Mouse (Mus musculus): ENCODE results near the gene Lta. TPM values are rescaled to one million over a fixed set of nuclear protein-coding genes. Genes with fewer than 3 reads are reported as not detected.
"Not testable (repeated sequence)": the region's sequence is repeated elsewhere in the genome, so short reads cannot be mapped to it uniquely, and the experiment has no call there.

Gene Lta
- polyA plus RNA-seq, 1 experiment from 2014 or later: 0.07 TPM

DNA sequence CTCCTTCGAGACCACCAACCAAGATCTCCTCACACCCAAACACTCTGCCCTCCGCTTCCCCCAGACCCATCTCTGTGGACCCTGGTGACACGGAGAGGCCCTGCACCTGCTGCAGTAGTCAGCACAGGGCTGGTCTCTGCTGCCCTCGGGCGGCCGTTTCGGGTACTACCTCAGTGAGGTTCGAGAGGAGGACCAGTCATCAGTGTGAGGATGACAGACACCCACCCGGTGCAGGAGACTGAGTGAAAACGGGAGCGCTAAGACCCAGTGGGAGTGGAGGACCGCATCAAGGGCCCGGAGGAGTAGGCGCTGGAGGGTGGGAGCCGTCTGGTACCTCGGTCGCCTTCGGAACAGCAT is 31.2 kb upstream of the Lta start:
- Histone ChIP-seq H3K4me2 (peak overlapping the region; percentile 96), H3K27me3 (no peaks in the 10 kb centered on the region), H3K4me1 (replicated peaks) (peaks cover 62% of the 10 kb centered on the region), H3K9me3 (replicated peaks) (no peaks in the 10 kb centered on the region), H3K9ac (peak overlapping the region; percentile 91), H3K27ac (peak overlapping the region; percentile 94), H3K36me3 (peaks cover 6% of the 10 kb centered on the region), H3K4me3 (replicated peaks) (peak overlapping the region; percentile 78)
- 2% methylated on average over 18 of the region's 18 CpGs for WGBS (ENCODE audit: insufficient replicate concordance)
- ATAC-seq (ENCODE audit: low read depth) (peak; percentile 71), DNase-seq (peak; percentile 92)

DNA sequence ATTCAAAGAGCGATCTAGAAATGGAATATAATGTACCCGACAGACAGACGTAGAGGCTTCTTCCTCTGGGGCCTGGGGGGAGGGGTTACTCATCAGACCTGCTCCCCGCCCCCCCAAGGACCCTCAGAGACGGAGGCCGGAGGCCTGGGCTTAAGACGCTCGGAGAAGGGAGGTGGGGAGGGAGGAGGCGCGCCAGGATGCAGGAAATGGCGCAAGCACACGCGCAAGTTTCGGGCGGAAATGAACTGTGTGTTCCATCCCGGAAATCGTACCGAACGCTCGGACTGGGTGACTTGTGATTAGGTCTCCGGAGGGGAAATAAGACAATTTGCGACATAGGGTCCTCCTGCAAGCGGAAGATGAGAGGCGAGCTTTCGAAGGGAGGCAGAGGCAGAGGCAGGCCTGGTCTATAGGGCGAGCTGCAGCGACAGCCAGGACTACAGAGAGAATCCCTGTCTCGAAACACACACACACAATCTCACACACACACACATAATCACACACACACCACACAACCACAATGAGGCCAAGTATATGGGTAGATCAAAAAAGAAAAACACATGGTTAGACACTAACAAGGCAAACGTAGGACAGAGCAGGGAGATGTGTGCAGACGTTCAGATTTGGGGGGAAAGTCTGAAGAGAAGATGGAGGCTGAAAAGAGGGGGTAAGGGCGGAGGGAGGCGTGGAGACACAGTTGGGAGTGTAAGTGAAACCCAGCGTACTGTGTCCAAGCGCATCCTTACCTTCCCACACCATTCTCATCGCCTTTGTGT is 30.7 kb upstream of the Lta start, which contains the start of gene Nfkbil1:
Gene Nfkbil1, minus strand, starts transcription at position 179 of the 776 bp plus-strand sequence.
- Histone ChIP-seq H3K36me3 (peaks cover 12% of the 10 kb centered on the region), H3K9ac (peak within 1 kb of the TSS; percentile 91), H3K9me3 (replicated peaks) (no peaks in the 10 kb centered on the region), H3K4me2 (peak within 1 kb of the TSS; percentile 96), H3K4me3 (replicated peaks) (peak within 1 kb of the TSS; percentile 78), H3K4me1 (replicated peaks) (peaks cover 63% of the 10 kb centered on the region), H3K27ac (peak within 1 kb of the TSS; percentile 94), H3K27me3 (no peaks in the 10 kb centered on the region)
- ATAC-seq (ENCODE audit: low read depth): peak; percentile 79
- peak; percentile 79 for DNase-seq
- WGBS (ENCODE audit: insufficient replicate concordance): under 1% methylated on average over 35 of the region's 35 CpGs

DNA sequence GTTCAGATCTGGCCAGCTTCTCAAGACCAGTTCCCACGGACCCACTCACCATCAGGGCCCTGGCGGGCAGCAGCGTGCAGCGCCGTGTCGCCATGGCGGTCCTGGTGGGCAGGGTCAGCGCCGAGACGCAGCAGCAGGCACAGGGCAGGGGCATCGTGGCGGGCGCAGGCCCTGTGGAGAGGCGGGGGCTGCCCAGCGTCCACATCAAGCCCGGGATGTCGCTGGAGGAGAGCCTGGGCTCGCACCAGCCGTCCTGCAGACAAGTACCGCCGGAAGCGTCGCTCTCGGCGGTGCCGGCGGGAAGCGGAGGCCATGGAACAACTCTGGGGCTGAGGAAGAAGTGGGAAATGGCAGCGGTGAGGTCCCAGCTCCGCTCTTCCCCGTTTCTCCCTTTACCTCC is 29.8 kb upstream of the Lta start:
- no peaks in the 10 kb centered on the region for H3K27me3 ChIP-seq
- H3K9me3 ChIP-seq (replicated peaks): no peaks in the 10 kb centered on the region
- H3K4me1 ChIP-seq (replicated peaks): peaks cover 54% of the 10 kb centered on the region
- peak overlapping the region; percentile 78 for H3K4me3 ChIP-seq (replicated peaks)
- peak overlapping the region; percentile 94 for H3K27ac ChIP-seq
- DNase-seq (no peak), ATAC-seq (ENCODE audit: low read depth) (0 out of 2 replicates have a peak, but pooled peaks have one; percentile 18)
- H3K9ac ChIP-seq: peak overlapping the region; percentile 91
- H3K4me2 ChIP-seq: peak overlapping the region; percentile 96
- H3K36me3 ChIP-seq: peaks cover 19% of the 10 kb centered on the region
- WGBS (ENCODE audit: insufficient replicate concordance): 2% methylated on average over 31 of the region's 31 CpGs

DNA sequence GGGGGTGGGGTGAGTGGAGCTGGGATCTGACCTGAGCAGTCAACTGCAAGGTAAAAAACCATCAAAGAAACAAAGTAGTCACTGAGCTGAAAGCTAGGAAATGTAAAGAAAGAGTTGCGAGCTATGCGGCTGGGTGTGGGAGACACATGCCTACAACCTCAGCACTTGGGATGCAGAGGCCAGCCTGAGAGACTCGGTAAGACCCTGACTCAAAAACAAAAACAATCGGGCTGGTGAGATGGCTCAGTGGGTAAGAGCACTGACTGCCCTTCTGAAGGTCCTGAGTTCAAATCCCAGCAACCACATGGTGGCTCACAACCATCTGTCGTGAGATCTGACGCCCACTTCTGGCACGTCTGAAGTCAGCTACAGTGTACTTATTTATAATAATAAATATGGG is 28.9 kb upstream of the Lta start:
- peaks cover 54% of the 10 kb centered on the region for H3K4me1 ChIP-seq (replicated peaks)
- peaks cover 27% of the 10 kb centered on the region for H3K36me3 ChIP-seq
- not testable (repeated sequence) for H3K9me3 ChIP-seq (replicated peaks); ATAC-seq (ENCODE audit: low read depth); DNase-seq; H3K27me3 ChIP-seq
- peak overlapping the region; percentile 96 for H3K4me2 ChIP-seq
- H3K4me3 ChIP-seq (replicated peaks): peak overlapping the region; percentile 78
- WGBS (ENCODE audit: insufficient replicate concordance): 63% methylated on average over 7 of the region's 7 CpGs
- H3K9ac ChIP-seq: peak overlapping the region; percentile 91
- peak overlapping the region; percentile 94 for H3K27ac ChIP-seq

DNA sequence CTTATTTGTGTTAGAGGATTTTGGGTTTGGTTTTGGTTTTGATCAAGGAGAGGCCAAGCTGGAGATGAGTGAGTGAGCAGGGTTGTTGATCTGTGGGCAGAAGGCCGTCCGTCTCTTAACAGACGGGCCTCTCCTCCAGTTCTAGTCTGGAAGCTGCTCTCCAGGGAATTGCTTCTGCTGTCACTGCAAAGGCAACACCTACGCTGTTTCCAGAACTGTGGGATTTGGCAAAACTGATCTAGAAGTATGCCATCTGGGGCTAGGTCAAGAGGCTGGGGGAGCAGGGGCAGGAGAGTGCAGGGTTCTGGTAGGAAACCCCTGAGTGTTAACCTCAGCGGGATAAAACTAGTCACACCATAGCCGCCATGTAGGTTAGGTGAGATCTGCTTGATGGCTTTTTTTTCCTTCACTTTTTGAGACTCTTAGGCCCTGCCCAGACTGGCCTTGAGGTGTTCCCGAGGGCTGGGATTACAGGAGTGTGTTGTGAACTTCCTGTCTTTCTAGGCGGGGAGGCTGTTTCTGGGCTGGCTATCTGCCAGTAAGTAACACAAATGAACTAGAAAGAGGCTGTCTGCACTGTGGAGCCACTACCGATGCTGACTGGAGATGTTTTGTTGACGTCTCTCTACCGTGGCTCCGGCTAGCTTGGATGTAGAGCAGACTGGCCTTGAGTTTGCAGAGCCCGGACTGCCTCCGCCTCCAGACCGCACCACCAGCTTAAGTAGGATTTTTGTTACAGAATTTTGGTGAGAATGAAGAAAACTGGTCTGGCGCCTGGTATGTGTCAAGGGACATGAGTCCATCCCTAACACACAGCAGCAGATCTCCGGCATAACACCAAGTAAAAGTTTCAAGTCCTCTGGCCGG is 28.2 kb upstream of the Lta start, which contains the start of gene Atp6v1g2:
Gene Atp6v1g2, plus strand, starts transcription at position 547 of the 867 bp plus-strand sequence.
- ATAC-seq (ENCODE audit: low read depth) (no peak), DNase-seq (no peak)
- peak within 1 kb of the TSS; percentile 96 for H3K4me2 ChIP-seq
- H3K36me3 ChIP-seq: peaks cover 34% of the 10 kb centered on the region
- peaks cover 54% of the 10 kb centered on the region for H3K4me1 ChIP-seq (replicated peaks)
- WGBS (ENCODE audit: insufficient replicate concordance): 72% methylated on average over 18 of the region's 18 CpGs
- peak within 1 kb of the TSS; percentile 94 for H3K27ac ChIP-seq
- H3K27me3 ChIP-seq: no peaks in the 10 kb centered on the region
- no peaks in the 10 kb centered on the region for H3K9me3 ChIP-seq (replicated peaks)
- peak within 1 kb of the TSS; percentile 78 for H3K4me3 ChIP-seq (replicated peaks)
- peak within 1 kb of the TSS; percentile 91 for H3K9ac ChIP-seq

DNA sequence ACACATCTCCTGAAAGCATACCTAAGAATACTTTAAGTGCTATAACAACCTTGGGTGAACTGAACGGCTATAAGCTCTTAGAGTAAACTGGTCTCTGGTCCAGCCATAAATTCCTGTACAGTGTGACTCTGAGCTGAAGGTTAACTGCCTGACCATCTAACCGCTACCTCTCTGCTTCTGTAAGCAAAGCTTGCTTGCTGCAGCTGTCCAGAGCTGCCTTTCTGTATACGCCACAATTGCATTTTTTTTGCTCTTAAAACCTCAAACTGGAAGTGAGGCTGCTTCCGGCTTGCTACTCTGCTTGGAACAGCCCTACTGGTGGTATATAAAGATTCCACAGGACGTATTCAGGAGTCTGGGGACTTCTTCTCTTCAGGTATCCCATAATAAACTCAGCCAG is 27.5 kb upstream of the Lta start:
- Histone ChIP-seq H3K4me1 (replicated peaks) (peaks cover 54% of the 10 kb centered on the region), H3K9me3 (replicated peaks) (no peaks in the 10 kb centered on the region), H3K4me2 (peak overlapping the region; percentile 96), H3K27ac (peak overlapping the region; percentile 94), H3K27me3 (no peaks in the 10 kb centered on the region), H3K4me3 (replicated peaks) (peak overlapping the region; percentile 16; the same call in 1 of the 2 replicates), H3K36me3 (peaks cover 41% of the 10 kb centered on the region), H3K9ac (peak overlapping the region; percentile 27; the same call in 1 of the 2 replicates)
- 69% methylated on average over 5 of the region's 5 CpGs for WGBS (ENCODE audit: insufficient replicate concordance)
- no peak for ATAC-seq (ENCODE audit: low read depth)
- no peak for DNase-seq

DNA sequence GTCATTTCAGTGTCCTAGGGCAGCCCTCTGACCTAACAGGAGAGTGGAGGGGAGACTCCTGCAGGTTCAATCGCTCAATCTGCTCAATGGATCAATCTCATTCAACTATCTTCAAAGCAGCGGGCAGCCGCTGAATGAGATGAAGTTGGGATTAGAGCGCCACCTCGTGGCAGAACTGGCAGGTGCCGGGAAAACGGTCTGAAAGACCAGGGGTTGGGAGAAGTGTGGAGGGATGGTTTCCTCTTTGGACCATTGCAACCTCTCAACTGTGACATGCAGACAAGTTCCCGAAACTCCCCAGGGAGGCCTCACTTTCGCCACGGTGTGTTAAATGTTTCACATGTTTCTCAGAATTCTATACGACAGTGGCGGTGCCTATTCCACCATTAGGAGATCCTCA is 26.9 kb upstream of the Lta start:
- peak; percentile 66 for DNase-seq
- Histone ChIP-seq H3K27me3 (no peaks in the 10 kb centered on the region), H3K4me3 (replicated peaks) (peak overlapping the region; percentile 16; the same call in 1 of the 2 replicates), H3K4me1 (replicated peaks) (peaks cover 54% of the 10 kb centered on the region), H3K9me3 (replicated peaks) (no peaks in the 10 kb centered on the region), H3K9ac (peak overlapping the region; percentile 27; the same call in 1 of the 2 replicates), H3K4me2 (peak overlapping the region; percentile 96), H3K36me3 (peaks cover 47% of the 10 kb centered on the region), H3K27ac (peak overlapping the region; percentile 94; the same call in 1 of the 2 replicates)
- no peak for ATAC-seq (ENCODE audit: low read depth)
- WGBS (ENCODE audit: insufficient replicate concordance): 10% methylated on average over 12 of the region's 12 CpGs

DNA sequence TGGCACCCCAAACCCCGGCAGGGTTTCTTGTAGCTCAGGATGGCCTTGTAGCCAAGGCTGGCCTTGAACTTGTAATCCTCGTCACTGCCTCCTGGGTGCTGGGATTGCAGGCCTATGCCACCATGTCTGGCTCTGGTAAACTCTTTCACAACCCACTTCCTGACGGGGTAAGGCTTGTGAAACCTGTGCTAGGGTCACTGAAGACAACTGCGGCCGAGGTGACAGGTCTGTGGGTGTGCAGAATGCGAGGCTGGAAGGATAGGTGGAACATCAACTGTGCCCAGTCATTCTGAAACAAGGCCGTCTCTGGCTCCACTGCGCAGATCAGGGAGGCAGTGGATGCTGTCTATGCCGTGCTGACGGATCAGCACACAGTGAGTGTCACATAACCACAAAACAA is 25.9 kb upstream of the Lta start:
- WGBS (ENCODE audit: insufficient replicate concordance): 75% methylated on average over 10 of the region's 10 CpGs
- Histone ChIP-seq H3K4me2 (no peak overlapping the region), H3K9ac (no peak overlapping the region), H3K4me1 (replicated peaks) (peaks cover 52% of the 10 kb centered on the region), H3K27ac (no peak overlapping the region), H3K36me3 (peaks cover 53% of the 10 kb centered on the region), H3K27me3 (no peaks in the 10 kb centered on the region), H3K4me3 (replicated peaks) (no peak overlapping the region), H3K9me3 (replicated peaks) (no peaks in the 10 kb centered on the region)
- no peak for DNase-seq
- no peak for ATAC-seq (ENCODE audit: low read depth)

DNA sequence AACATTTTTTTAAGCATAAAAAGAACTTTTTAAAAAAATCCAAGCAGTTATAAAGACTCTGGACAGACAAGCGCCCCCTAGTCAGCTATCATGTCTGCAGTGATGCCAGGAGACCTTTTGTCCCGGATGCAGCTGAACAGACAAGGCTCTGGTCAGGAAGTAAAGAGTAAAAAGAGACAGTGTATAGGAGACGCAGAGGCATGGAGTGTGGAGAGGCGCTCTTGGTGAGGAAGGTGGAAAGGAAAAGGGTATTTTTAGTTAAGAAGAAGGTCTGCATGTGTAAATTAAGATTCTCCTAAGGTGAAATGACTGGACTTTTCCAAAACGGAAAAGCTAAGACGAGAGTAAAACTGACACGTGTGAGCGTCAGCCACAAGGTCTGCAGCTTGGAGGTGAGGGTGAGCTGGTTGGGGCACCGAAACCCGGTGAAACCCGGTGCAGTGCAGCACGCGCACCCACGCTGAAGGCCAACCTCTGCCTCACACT is 21.5 kb upstream of the Lta start:
- peaks cover 26% of the 10 kb centered on the region for H3K4me1 ChIP-seq (replicated peaks)
- DNase-seq: no peak
- H3K9ac ChIP-seq: no peak overlapping the region
- ATAC-seq (ENCODE audit: low read depth): no peak
- H3K27me3 ChIP-seq: no peaks in the 10 kb centered on the region
- no peak overlapping the region for H3K4me2 ChIP-seq
- no peak overlapping the region for H3K4me3 ChIP-seq (replicated peaks)
- WGBS (ENCODE audit: insufficient replicate concordance): 65% methylated on average over 14 of the region's 14 CpGs
- H3K36me3 ChIP-seq: peaks cover 64% of the 10 kb centered on the region
- H3K27ac ChIP-seq: no peak overlapping the region
- no peaks in the 10 kb centered on the region for H3K9me3 ChIP-seq (replicated peaks)

DNA sequence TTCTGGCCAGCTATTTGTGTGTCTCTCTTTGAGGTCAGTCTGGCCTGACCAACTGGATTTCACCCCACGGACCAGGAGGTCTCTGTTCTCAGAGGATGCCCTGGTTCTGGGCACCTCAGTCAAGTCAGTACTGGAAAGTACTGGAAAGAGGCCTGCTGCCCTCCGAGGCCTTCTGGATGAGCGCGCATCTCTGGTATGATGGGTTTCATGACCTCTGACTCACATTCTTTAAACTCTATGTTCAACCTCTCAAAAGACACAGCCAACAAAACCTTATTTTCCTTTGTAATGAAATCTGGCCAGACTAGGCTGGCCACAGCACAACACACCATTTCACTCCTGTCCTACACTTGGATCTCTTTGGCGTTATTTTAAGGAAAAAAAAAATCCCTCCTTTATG is 20.3 kb upstream of the Lta start:
- peaks cover 62% of the 10 kb centered on the region for H3K36me3 ChIP-seq
- no peak overlapping the region for H3K27ac ChIP-seq
- no peak overlapping the region for H3K4me2 ChIP-seq
- no peak overlapping the region for H3K9ac ChIP-seq
- no peaks in the 10 kb centered on the region for H3K27me3 ChIP-seq
- DNase-seq: no peak
- H3K4me1 ChIP-seq (replicated peaks): peaks cover 25% of the 10 kb centered on the region
- no peaks in the 10 kb centered on the region for H3K9me3 ChIP-seq (replicated peaks)
- no peak overlapping the region for H3K4me3 ChIP-seq (replicated peaks)
- no peak for ATAC-seq (ENCODE audit: low read depth)
- WGBS (ENCODE audit: insufficient replicate concordance): 77% methylated on average over 5 of the region's 5 CpGs

DNA sequence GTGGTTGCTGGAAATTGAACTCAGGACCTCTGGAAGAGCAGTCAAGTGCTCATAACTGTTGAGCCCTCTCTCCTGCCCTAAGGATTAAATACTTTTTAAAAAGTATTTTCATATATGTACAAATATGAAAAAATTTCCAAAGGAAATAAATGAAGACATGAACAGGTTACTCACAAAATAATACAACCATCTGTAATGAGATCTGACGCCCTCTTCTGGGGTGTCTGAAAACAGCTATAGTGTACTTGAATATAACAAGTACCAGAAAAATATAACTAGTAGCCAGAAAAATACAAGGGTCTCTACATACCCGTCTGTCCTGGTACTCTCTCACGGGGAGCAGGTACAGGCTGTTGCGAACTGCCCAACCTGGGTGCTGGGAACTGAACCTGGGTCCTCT is 19.5 kb upstream of the Lta start:
- WGBS (ENCODE audit: insufficient replicate concordance): 80% methylated on average over 4 of the region's 4 CpGs
- ATAC-seq (ENCODE audit: low read depth) (no peak), DNase-seq (no peak)
- Histone ChIP-seq H3K4me3 (replicated peaks) (no peak overlapping the region), H3K36me3 (peaks cover 63% of the 10 kb centered on the region), H3K27ac (no peak overlapping the region), H3K27me3 (no peaks in the 10 kb centered on the region), H3K4me1 (replicated peaks) (peaks cover 31% of the 10 kb centered on the region), H3K4me2 (no peak overlapping the region), H3K9me3 (replicated peaks) (no peaks in the 10 kb centered on the region), H3K9ac (no peak overlapping the region)

Data from liver, embryonic 13.5 days (tissue).